Mouse (Mus musculus) urinary bladder, postnatal 14 days (tissue): ENCODE measurements around the gene Gm43302.
"Not testable (repeated sequence)": the region's sequence is repeated elsewhere in the genome, so short reads cannot be mapped to it uniquely, and the experiment has no call there.

ENCODE experiments used
- DNase-seq: peaks from one replicate; pipeline ENCODE4 v3.0.0; 2021; ENCODE audit warnings: low spot score

Gm43302 gene

DNA sequence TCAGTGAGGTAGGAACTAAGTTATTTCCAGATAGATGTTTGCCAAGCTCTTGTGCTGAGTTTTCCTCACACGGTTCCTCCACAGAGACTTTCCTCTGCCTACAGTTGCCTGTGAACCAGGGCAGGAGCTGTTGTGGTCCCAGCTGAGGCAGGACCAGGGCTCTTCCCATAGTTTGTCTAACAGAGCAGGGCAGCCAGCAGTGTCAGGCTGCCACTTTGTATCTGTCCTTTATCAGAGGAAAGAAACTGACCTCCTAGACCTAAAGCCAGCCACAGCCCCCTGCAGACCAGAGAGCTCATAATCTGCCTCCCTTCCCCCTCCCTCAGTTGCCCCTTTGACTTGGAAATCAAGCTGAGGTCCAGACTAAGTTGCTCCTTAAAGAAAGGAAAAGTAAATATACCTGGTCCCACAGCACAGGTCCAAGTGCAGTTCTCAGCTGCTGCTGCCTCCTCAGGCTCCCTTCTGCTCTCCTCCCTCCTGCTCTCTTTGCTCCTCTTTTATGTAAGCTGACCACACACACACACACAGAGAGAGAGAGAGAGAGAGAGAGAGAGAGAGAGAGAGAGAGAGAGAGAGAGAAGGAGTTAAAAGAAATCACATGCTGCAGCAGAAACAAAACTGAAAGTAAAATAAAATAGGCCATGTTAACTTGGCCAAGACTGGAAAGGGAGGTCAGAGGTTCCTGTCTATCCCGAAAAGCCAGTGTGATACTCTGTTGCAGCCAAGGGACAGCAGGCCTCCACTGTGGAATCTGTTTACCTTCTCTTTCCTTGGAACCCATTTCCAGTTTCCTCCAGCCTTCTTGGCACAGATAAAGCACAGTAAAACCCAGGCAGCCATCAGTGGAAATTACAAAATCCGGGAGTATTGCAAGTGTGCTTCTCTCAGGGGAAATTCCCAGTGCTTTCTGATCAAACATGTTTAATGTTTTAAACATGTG lies at the start of gene Gm43302, which contains the start of gene Gbp6:
Gene Gm43302 (minus strand): TSS at position 470 of the 940 bp plus-strand sequence.
Gene Gbp6 (minus strand): TSS at position 473 of the 940 bp plus-strand sequence.
- peak; percentile 16 for DNase-seq

DNA sequence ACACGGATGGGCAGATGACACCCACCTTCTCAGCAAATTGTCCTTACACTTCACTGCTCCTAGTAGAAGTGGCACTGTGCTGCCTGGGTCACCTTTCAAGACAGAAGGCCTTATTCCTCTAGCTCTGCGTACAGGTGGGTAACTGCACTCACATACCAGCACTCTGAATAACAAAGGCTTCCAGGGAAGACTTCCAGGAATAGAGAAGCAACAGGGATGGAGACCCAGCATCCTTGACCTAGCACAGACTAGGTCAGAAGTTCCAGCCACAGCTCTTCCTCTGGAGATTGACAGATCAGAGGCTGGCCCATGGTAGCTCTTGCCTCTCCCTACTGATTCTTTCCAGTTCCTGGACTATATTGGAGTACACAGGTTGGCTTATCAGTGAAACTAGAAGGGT lies 47.8 kb upstream of the Gm43302 start:
- no peak for DNase-seq

DNA sequence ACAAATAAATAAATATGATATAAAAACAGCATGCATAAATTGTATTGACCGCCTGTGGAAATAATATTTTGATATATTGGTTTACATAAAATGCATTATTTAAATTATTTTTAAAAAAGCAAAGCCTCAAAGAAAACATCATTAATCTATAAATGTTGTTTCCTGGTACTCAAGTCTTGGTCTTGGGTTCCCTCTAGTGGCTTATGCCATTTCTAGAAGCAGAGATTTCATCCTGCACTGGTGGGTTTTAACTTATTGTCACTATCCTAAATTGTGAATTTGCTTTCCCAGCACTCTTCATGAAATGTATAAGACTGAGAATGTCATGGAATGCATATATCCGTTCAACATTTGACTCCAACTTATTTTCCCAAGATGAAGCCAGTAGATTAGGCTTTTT lies 29.0 kb upstream of the Gm43302 start:
- DNase-seq: no peak

DNA sequence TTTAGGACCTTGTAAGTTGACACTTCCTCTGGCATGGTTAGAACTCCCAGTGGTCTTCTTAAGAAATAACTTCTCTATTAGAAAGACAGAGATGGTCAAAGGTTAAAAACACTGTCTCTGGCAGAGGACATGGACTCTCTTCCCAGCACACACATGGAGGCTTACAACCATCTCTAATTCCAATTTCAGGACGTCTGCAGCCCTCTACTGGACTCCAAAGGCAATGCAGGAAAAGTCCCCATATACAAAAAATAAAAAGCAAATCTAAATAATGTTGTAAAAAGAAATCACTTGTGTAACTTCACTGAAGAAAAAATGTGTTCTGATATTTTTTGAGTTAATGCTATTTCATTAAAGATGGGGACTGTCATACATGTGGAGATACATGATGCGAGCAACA lies 17.4 kb upstream of the Gm43302 start:
- DNase-seq: no peak

DNA sequence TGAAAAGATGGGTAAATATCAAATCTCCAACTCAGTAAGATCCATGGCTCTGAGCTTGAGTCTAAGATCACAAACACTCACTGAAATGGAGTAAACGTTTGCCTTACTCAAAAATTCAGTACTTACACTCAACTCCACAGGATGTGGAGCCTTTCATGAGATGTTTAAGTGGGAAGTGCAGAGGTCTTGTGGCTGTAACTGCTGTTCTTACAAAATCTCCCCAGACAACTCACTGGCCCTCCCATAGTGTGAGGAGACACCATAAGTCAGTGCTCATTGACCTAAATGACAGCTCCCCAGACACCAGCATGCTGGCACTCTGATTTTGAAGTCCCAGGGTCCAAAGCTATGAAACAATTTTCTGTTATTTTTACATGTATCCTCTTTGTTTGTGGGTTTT lies 15.7 kb upstream of the Gm43302 start:
- DNase-seq: not testable (repeated sequence)

DNA sequence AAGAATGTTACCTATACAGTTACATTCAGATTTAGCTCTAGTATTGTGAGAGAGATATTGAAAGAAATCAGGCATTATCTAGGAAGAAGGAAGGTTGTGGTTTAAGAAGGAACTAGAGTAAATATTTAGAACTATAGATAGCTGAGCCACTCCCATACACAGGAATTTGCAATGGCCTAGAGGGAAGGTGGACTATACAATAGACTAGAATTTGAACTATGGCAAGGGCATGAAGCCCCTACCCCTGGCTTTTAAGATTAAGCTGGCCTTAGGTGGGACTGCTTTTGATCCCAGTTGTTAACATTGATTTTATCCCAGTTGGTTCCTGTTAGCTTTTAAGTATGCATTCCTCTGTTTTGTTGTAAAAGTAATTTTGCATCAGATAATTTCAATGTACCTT lies 13.5 kb upstream of the Gm43302 start:
- DNase-seq: not testable (repeated sequence)

DNA sequence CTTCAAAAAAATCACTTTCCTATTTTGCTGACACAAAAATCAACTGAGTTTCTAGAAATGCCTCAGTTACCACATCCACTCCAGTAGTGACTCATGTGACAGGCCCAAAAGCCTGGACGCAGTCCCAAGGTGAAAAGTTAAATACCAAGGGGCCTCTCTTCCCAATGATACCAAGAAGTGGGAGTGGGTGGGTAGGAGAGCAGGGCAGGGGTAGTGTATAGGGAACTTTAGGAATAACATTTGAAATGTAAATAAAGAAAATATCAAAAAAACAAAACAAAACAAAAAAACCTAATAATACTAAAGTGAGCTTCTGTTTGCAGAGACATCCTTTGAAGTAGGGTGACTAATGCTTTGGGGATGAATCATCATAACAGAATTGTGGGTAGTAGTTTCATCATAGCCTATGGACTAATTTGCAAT lies 12.7 kb upstream of the Gm43302 start:
- DNase-seq: no peak

DNA sequence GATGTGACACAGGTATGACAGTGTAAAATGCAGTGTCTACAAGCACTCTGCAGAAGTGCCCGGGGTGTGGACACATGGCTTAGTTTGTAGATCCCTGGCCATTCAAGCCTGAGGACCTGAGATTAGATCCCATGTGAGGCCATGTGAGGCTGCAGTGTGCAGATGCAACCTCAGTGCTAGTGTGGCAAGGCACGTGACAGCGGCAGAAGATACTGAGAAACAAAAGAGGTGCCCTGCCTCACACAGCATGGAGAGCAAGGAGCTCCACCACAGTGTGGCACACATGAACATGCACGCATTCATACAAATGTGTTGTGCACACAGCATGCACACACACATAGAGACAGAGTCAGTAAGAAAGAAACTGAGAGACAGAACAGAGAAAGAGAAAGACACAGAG lies 12.2 kb upstream of the Gm43302 start:
- DNase-seq: not testable (repeated sequence)

DNA sequence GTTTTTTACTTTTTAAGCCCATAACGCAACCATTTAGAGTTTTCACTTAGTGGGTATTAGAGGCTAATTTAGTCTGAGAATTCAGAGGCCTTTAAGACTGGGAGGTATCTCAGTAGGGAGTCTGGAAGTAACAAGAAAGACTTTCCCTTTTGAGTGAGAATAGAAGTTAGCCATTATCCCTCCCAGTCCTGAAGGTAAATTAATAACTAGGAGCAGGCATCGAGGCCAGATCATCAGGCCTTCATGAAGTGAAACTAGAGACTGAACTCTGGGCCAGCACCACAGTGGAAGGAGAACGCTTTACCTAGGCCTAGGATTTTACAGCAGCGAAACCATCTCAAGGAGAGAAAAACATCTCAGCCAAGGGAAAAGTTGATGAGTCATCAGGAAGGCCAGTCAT lies 8.5 kb upstream of the Gm43302 start:
- no peak for DNase-seq

DNA sequence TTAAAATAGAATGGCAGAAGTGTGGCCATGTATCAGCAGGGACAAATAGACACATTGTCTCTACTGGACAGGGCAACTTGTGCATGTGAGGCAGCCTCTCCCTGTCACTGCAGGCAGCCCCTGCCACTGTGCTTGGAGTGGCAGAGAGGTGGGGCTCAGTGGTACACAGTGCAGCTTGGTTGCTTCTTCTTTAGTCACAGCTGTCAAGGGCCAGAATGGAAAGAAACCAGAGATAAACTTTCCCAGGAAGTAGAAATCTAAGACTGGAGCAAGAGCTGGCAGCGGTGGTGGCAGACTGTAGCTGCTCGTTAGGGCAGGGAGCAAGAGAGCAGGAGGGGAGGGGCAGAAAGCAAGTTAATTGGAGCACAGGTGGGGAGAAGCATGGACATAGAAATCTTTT lies 8.0 kb upstream of the Gm43302 start:
- no peak for DNase-seq

DNA sequence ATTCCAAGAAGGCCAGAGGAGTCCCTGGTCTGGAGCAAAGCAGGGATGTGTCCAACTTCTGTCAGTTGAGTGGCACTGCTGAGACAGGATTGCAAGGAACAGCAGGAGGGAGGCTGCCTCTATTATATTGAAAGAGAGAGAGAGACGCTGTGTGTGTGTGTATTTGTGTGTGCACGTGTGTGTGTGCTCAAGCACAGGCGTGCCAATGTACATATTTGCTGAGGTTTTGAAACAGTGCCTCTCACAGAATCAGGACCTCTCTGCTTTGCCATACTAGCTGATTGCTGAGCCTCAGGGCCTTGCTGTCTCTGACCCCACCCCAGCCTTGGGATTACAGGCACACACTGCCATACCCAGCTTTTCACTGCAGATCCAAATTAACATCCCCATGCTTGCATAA lies 2.3 kb upstream of the Gm43302 start:
- no peak for DNase-seq

DNA sequence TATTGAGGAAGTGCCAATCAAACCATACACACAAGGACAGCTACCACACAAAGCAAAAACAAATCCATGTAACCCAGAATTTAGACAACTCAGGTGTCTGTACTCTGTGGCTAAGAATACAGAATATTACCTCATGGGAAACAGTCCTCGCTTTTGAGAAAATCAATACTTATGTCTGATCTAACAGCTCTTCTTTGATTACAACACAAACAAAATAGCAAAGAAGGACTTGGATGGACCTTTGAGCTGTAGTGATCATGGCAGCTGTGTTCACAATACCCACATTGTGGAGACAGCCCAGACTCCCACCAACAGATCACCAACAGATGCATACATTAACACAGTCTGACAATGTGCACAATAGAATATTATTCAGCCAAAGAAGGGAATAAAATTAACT lies 1.0 kb downstream of the Gm43302 start:
- DNase-seq: no peak

DNA sequence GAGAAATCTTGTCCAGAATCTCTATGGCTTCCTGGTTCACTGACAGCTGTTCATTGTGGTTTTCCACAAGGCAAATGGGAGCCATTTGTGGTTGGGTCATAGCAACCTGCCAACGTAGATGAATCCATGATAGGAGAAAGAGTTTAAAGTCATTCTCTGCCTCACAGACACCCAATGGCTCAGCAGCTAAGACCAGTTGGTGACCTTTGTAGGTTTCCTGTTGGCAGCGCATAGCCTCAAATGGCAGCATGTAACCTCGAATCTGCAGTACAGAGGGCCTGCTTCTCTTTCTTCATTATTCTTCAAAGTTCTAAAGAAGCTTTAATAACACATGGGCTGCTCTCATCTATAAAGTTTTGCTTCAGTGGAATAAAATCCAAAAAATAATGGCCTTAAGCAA lies 2.6 kb downstream of the Gm43302 start:
- DNase-seq: not testable (repeated sequence)

DNA sequence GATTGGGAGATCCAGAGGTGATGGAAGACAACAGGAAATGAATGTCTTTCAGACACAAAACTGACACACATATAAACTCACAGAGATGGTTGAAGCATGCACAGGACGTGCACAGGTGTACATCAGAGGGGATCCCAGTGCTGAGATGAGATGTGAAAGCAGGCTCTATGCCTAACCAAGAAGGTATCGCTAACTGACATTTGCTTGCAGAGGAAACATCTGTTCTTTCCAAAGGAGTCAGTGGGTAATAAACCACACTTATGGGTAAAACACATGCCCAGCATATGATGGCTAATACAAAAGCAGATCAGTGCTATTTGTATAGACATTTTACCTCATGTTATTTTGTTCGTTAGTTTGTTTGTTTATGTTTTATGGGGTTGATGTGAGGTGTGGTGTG lies 32.8 kb downstream of the Gm43302 start:
- not testable (repeated sequence) for DNase-seq

DNA sequence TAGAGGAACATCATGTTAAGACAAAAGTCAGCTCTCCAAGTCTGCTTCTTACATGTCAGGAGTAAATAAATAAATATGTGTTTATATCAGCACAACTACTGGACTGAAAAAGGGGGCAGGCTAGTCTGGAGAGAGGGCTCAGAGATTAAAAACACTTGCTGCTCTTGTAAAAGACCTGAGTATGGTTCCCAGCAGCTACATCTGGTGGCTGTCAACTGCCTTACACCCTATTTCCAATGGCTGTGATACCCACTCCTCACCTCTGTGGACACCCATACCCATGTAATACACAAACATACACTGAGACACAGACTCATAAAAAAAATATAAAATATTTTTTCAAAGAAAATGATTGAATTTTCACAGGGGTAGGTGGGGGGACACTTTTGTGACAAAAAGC lies 41.0 kb downstream of the Gm43302 start:
- no peak for DNase-seq

DNA sequence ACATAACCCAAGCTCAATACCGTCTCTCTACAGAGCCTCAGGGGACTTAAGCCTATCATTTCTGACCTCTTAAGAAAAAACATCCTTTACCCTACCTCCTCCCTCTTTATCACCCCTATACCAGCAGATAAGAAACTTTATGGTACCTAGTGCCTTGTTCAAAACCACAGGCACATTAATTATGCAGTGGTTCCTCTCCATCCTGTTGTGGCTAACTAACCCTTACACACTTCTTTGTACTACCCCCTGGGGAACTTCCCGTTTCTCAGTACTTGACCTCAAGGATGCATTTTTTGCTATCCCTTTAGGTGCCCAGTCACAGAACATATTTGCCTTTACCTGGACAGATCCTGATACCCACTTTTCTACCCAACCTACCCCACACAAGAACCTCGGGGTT lies 48.8 kb downstream of the Gm43302 start:
- not testable (repeated sequence) for DNase-seq

DNA sequence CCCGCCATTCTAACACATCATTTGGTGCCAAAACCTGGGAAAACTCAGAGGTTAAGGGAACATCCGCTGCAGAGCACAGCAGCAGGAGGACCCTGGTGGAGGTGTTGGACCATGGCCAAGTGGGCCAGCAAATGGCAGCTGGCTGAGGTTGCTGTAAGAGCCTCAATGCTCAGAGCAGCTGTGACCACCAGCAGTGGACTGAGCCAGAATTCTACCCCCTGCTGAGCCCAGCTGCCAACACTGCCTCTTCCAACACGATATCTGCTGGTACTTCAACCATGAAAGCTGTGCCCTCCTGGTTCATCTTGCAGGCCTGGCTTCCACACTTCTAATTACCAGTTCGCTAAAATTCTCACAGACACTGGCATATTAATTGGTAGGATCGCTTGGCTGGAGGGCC lies 52.5 kb downstream of the Gm43302 start:
- not testable (repeated sequence) for DNase-seq

DNA sequence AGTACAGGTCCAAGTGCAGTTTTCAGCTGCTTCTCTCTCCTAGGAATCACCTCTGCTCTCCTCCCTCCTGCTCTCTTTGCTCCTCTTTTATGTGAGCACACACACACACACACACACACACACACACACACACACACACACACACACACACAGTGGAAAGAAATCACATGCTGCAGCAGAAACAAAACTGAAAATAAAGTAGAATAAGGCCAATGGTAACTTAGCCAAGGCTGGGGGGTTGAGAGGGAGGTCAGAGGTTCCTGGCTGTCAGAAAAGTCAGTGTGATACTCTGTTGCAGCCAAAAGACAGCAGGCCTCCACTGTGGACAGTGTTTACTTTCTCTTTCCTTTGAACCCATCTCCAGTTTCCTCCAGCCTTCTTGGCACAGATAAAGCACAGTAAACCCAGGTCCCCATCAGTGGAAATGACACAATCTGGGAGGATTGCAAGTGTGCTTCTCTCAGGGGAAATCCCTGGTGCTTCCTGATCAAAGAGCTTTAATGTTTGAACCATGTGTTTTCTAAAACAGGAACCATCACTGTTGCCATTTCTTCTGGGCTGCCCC lies 53.9 kb downstream of the Gm43302 start, which contains the start of gene Gbp10:
Gene Gbp10 (minus strand): TSS at position 51 of the 565 bp plus-strand sequence.
- not testable (repeated sequence) for DNase-seq

DNA sequence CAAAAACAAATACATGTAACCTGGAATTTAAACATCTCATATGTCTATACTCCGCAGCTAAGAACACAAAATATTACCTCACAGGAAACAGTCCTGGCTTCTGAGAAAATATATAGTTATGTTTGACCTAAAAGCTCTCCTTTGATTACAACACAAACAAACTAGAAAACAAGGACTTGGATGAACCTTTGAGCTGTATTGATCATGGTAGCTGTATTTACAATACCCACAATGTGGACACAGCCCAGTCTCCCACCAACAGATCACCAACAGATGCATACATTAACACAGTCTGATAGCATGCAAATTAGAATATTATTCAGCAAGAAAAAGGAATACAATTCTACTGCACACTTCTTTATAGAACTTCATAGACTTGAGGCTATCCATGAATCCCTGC lies 55.1 kb downstream of the Gm43302 start:
- not testable (repeated sequence) for DNase-seq

DNA sequence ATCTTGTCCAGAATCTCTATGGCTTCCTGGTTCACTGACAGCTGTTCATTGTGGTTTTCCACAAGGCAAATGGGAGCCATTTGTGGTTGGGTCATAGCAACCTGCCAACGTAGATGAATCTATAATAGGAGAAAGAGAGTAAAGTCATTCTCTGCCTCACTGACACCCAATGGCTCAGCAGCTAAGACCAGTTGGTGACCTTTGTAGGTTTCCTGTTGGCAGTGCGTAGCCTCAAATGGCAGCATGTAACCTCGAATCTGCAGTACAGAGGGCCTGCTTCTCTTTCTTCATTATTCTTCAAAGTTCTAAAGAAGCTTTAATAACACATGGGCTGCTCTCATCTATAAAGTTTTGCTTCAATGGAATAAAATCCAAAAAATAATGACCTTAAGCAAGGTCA lies 57.5 kb downstream of the Gm43302 start:
- DNase-seq: not testable (repeated sequence)

DNA sequence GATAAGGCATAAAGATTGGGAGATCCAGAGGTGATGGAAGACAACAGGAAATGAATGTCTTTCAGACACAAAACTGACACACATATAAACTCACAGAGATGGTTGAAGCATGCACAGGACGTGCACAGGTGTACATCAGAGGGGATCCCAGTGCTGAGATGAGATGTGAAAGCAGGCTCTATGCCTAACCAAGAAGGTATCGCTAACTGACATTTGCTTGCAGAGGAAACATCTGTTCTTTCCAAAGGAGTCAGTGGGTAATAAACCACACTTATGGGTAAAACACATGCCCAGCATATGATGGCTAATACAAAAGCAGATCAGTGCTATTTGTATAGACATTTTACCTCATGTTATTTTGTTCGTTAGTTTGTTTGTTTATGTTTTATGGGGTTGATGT lies 84.5 kb downstream of the Gm43302 start:
- DNase-seq: not testable (repeated sequence)

DNA sequence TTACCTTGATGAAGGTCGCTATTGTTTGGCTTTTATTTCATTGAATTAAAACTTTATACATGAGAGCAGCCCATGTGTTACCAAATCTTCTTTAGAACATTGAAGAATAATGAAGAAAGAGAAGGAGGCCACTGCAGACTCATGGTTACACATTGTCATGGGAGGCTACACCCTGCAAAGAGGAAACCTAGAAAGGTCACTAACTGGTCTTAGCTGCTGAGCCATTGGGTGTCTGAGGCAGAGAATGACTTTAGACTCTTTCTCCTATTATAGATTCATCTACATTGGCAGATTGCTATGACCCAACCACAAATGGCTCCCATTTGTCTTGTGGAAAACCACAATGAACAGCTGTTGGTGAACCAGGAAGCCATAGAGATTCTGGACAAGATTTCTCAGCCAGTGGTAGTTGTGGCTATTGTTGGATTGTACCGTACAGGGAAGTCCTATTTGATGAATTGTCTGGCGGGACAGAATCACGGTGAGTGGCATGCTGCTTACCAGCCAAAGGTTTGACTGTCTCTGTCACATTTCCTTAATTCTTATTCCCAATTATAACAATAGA lies 92.6 kb downstream of the Gm43302 start:
- DNase-seq: not testable (repeated sequence)

DNA sequence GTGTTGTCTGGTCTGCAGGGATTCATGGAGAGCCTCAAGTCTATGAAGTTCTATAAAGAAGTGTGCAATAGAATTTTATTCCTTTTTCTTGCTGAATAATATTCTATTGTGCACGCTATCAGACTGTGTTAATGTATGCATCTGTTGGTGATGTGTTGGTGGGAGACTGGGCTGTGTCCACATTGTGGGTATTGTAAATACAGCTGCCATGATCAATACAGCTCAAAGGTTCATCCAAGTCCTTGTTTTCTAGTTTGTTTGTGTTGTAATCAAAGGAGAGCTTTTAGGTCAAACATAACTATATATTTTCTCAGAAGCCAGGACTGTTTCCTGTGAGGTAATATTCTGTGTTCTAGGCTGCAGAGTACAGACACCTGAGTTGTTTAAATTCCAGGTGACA lies 94.3 kb downstream of the Gm43302 start:
- not testable (repeated sequence) for DNase-seq
